Mouse (Mus musculus) adipocyte (in vitro differentiated cells): ENCODE measurements around the gene Gm27027.

Experiments used
- DNase-seq: peaks from one replicate; pipeline ENCODE4 v3.0.0-alpha.2; 2016; ENCODE audit warnings: low spot score

Gm27027 gene

DNA sequence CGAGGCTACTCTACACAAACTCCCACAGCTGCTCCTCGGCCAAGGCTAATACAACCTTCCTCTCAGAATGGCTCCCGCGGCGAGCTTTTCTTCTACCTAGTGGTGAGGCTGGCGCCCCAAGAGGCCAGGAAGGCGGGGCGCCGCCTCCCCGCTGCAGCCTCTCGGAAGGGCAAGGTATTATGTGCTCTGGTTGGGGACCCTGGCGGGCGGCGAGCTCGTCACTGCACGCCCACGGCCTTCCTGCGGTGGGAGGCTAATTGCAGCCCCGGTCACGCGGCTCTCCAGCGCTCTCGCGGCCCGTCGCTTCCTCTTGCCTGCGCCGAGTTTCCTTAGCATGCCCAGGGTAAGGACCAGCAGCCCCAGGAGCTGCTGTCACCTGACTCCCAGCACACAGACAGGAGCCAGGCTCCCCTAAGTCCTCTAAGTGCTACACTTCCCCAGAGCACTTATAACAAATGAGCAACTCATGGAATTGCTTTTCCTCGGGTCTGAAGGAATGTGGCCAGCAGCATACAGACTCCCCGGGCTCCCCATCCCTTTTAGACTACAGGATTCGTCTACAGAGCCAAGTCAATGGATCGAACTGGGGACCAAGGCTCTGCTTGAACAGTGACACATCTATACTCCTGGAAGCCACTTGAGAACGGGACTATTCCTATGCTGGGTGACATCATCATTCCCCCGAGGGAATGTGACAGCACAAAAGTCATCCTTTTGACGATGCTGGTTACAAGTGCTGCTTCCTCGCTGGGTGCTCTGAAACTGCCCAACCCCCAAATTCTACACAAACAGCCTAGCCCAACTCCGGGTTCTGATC, 19.5 kb downstream of the Gm27027 start:
- DNase-seq = no peak

- no peak for DNase-seq
Measured at GRCm38 (mm10) chr2:93975526-93976435, 20.4 kb downstream of the Gm27027 start.

- no peak for DNase-seq
Measured at GRCm38 (mm10) chr2:93975041-93975440, 21.1 kb downstream of the Gm27027 start.

GRCm38 (mm10) chr2:93971647-93972046, 24.5 kb downstream of the Gm27027 start:
- DNase-seq = no peak

GRCm38 (mm10) chr2:93964494-93965160, 31.5 kb downstream of the Gm27027 start:
- no peak for DNase-seq

GRCm38 (mm10) chr2:93963802-93964201, 32.4 kb downstream of the Gm27027 start:
- DNase-seq = no peak

DNA sequence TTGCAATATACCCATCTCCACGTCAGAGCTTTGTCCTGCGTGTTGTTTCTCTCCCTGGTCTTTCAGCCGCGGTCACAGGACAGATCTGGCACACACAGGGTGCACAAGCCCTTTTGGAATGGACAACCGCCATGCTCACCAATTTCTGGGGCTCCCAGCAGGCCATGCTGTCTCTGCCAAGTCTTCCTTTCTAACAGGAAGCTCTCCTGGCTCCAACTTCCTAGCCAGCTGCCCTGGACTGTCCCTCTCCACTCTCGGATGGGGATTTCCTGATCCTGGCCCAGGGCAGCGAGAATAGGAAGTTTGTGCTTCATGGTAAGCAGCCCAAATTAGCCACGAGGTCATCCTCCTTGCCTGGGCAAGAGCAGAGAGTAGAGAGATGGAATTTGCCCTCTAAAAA, 34.4 kb downstream of the Gm27027 start:
- no peak for DNase-seq

- no peak for DNase-seq
Measured at GRCm38 (mm10) chr2:93959346-93959745, 36.8 kb downstream of the Gm27027 start.

- DNase-seq = no peak
Measured at GRCm38 (mm10) chr2:93958216-93958615, 37.9 kb downstream of the Gm27027 start.

DNA sequence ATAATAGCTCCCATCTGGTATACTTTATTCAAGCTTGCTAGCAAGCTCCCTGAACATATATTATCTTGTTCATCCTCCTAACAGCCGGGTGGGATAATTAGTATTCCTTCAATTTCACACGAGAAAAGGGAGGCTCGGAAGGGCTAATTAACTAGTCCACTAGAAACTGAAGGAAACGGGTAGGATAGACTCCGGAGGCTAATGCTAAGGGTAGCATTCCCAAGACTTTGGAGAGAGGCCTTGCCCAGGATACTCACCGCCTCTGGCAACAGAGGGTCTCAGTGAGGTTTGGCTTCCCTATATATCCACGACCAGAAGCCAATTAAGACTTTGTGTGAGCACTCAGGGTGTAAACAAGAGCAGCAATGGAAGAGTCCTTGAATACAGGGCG, 38.4 kb downstream of the Gm27027 start:
- no peak for DNase-seq

GRCm38 (mm10) chr2:93956908-93957784, 39.0 kb downstream of the Gm27027 start, which contains the start of gene Gm13889:
Gm13889 (minus strand) TSS chr2:93957201.
- DNase-seq = no peak

DNA sequence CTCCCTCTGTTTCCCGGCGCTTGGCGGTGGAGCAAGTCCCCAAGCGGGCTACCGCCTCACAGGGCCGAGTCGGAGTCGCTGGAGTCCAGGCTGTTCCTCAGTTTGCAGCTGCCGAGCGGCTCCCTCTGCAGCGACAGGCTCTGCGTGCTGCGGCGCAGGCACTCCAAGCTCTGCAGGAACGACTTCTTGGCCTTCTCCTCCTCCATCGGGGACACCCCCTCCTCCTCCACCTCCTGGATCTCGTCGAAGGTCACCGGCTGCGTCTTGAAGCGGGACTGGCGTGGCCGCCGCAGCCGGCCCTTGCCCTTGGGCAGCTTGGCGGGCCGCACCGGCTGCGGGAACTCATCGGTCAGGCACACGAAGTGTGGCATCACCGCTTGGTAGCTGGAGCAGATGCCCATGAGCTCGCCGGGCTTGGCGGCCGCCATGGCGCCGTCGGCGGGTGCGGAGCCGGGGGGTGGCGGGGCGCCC, 39.8 kb downstream of the Gm27027 start:
- DNase-seq = no peak

- DNase-seq = no peak
Measured at GRCm38 (mm10) chr2:93955886-93956285, 40.3 kb downstream of the Gm27027 start.

DNA sequence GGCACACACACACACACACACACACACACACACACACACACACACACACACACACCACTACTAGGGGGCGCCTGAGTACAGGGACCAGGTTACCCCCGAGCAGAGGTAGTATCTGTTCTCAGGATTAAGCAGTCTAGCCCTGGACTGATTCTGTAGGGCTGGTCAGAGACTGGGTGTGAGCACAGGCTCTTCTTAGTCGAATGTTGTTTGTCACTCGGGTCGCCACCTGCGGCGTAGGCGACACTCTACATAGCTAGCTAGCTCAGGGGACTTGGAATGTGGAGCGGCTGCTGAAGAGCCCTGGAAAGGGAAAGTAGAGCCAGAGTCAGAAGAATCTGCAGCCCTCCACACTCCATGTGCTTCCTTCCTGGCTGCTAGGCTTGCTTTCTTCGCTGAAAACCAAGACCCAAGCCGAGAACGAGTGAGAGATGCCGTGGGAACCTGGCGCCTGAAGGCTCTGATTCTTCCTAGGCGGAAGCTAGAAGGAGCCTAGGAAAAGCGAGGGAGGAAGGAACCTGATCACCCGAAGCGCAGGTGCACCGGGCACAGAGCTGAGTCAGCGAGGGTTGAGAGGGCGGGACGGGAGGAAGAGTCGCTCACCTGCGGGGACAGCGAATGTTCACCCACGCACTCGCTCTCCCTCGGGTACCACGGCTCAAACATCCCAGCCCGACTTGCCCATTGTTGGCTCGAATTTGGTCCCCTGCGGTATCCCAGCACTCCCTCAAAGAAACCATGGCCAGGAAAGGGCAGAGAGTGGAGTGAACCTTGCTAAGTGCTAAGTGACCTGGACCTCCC, 41.2 kb downstream of the Gm27027 start:
- DNase-seq = no peak

GRCm38 (mm10) chr2:93953726-93954125, 42.4 kb downstream of the Gm27027 start:
- no peak for DNase-seq

DNA sequence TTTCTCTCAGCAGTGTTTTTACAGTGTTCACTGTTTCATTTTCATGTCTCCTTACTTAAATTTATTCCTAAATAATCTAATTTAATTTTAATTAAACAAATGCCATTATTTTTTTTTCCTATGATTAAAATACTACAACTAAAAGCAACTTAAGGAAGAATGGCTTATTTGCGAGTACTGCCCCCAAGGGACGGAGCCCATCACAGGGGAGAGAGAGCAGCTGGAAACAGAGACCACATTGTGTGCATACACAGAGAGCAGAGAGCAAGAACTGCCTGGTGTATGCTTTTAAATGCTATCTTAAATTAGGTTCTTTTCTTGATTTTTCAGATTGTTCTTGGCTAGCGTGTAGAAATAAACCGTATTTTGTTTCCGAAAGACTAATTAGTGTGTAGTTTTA, 49.2 kb downstream of the Gm27027 start:
- no peak for DNase-seq

DNA sequence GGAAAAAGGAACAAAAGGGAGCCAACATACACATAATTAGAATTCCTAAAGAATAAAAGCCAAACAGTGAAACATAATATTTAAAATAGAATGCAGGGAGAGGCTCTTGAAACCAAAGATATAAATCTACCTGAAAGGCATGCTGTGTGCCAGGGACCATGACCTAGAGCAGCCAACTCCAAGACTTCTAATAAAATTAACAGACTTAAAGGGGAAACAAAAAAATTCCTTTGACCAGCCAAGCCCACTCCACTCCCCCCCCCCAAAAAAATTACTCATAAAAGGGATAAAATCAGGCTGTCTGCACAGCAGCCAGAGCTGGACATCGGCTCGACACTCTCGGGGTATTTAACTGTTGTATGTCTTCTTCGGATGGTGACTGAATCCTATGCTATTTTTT, 51.3 kb downstream of the Gm27027 start:
- DNase-seq = no peak

DNA sequence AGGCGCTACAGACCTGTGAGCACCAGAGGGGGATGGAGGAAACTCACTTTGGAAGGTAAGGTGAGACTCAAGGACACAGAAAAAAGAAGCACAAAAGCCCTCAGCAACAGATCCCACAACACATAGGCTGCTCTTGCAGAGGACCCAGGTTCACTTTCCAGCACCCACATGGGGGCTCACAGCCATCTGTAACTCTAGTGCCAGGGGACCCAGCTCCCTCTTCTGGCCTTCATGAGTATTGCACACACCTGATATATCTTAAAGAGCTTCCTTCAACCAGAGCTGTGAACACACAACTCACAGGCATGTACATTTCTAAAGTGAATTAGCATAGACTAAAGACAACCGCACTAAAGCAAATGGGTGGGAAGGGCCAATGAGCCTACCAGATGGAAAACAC, 52.1 kb downstream of the Gm27027 start:
- DNase-seq = no peak

DNA sequence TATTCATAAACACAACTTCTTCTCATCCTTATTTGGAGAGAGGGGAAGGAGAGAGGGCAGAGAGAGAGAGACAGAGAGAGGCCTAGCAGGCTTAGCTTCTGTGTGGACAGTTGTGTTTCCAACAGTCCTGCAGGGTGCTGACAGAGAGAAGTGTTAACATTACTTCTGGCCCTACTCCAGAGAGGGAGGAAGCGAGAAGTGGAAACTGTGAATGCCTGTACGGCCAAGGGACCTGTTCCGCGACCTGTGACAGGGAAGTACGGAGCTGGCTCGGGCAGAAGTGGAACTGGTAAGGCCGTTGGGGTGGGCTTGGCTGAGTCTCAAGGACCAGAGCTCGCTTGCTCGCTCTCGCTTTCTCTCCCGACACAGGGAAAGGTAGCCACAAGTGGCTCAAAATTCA, 54.5 kb downstream of the Gm27027 start:
- DNase-seq = no peak

GRCm38 (mm10) chr2:93938534-93938933, 57.6 kb downstream of the Gm27027 start:
- DNase-seq = no peak

DNA sequence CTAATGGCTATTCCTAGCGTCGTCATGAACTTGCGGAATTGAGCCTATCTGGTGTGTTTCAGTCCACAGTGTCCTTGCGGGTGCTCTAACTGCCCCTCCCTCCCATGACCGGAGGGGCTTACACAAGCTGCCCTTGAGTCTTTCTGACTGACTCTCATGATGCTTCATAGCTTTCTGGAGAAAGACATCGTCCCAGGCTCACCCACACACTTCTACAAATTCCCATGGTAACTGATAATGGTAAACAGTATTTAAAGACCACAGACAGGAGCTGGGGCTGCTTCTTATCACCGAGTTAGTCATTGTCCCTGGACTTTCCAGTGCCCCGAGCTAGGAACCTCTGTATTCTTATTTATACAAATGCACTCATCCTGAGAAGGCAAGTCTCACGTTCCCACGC, 67.3 kb downstream of the Gm27027 start:
- DNase-seq = no peak
